Mouse (Mus musculus): ENCODE measurements around the gene Scp2. TPM values are rescaled to one million over a fixed set of nuclear protein-coding genes. Genes with fewer than 3 reads are reported as not detected.

The Scp2 gene
- polyA plus RNA-seq, 1 experiment from 2014 or later = 138 TPM

DNA sequence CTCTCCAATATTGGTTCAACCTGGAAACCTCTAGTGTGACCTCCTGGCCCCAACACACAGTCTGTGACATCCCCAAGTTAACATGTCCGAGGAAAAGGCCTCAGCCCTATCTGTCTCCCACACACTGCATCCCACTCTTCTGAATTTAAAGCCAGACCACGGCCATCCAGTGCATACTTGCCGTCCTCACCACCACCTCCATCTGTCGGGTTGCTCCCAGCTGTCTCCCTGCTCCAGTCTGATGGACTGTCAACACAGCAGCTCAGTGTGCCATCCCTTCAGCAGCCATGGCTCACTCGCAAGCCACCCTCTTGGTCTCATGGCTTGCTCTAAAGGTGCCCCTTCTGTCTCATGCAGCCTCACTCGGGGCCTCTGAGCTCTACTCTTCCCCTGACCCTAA, 149.1 kb downstream of the Scp2 start:
- whole genome bisulfite sequencing = 86% methylated on average over 6 of the region's 6 CpGs
- no peaks in the 10 kb centered on the region for H3K9me3 ChIP-seq (replicated peaks)
- peaks cover 12% of the 10 kb centered on the region; the same call in 1 of the 2 replicates for H3K4me1 ChIP-seq
- H3K36me3 ChIP-seq = no peaks in the 10 kb centered on the region
- H3K4me3 ChIP-seq = no peak overlapping the region
- DNase-seq (ENCODE audit: low spot score) = no peak
- H3K27ac ChIP-seq = no peak overlapping the region
- H3K27me3 ChIP-seq (ENCODE audit: low read depth, poor library complexity, severe bottlenecking) = 0 out of 2 replicates have a peak, but pooled peaks cover 1% of the 10 kb centered on the region

- Histone ChIP-seq H3K36me3 (no peaks in the 10 kb centered on the region), H3K4me1 (peaks cover 12% of the 10 kb centered on the region; the same call in 1 of the 2 replicates), H3K27ac (no peak overlapping the region), H3K9me3 (replicated peaks) (no peaks in the 10 kb centered on the region), H3K4me3 (no peak overlapping the region), H3K27me3 (ENCODE audit: low read depth, poor library complexity, severe bottlenecking) (0 out of 2 replicates have a peak, but pooled peaks cover 6% of the 10 kb centered on the region)
- 97% methylated on average over 6 of the region's 6 CpGs for WGBS
- DNase-seq (ENCODE audit: low spot score) = no peak
These were observed 149.8 kb downstream of the Scp2 start for GRCm38 (mm10) chr4:107995011-107995410.

Small RNAs within 50 kb of the gene (microRNA-seq; reads per million reads assigned to microRNA genes)
- not detected for gene Mir6397

Other genes with a start within 250 kb of the Scp2 start
- gene Cpt2, start 221.4 kb downstream of the Scp2 start, polyA plus RNA-seq (2016; fragmentation: Nextera tagmentation; extraction: Ambion mirVana) = 39.7 and 41.6 TPM in 2 replicates
- not detected in 2 replicates for gene Slc1a7, start 176.7 kb downstream of the Scp2 start, polyA plus RNA-seq (2016; fragmentation: Nextera tagmentation; extraction: Ambion mirVana)
- 0.16 and 0.33 TPM in 2 replicates for gene Podn, start 48.6 kb downstream of the Scp2 start, polyA plus RNA-seq (2016; fragmentation: Nextera tagmentation; extraction: Ambion mirVana)
- 31.2 and 32.9 TPM in 2 replicates for gene Echdc2, start 20.4 kb upstream of the Scp2 start, polyA plus RNA-seq (2016; fragmentation: Nextera tagmentation; extraction: Ambion mirVana)
- 0.13 TPM in 1 of 2 replicates, not detected in the other for gene Zyg11a, start 73.0 kb upstream of the Scp2 start, polyA plus RNA-seq (2016; fragmentation: Nextera tagmentation; extraction: Ambion mirVana)
- 11.9 and 13.6 TPM in 2 replicates for gene Zyg11b, start 156.1 kb upstream of the Scp2 start, polyA plus RNA-seq (2016; fragmentation: Nextera tagmentation; extraction: Ambion mirVana)
- 68.2 and 71.3 TPM in 2 replicates for gene Coa7, start 183.1 kb upstream of the Scp2 start, polyA plus RNA-seq (2016; fragmentation: Nextera tagmentation; extraction: Ambion mirVana)
- 1.5 and 5.6 TPM in 2 replicates for gene Shisal2a, start 238.4 kb upstream of the Scp2 start, polyA plus RNA-seq (2016; fragmentation: Nextera tagmentation; extraction: Ambion mirVana)